Mouse (Mus musculus) limb, embryonic 15.5 days (tissue): ENCODE data around the gene Ugt1a8. TPM values are rescaled to one million over a fixed set of nuclear protein-coding genes. Genes with fewer than 3 reads are reported as not detected.

Source experiments
- ATAC-seq: fragments of 200-750 bp; cut with Nextera tagmentation; 2 replicates; pipeline ENCODE4 v1.8.0; 2017; ENCODE audit warnings: low read depth, moderate TSS enrichment; ENCODE audit not compliant: insufficient number of reproducible peaks, low FRiP score, low TSS enrichment
- H3K27ac ChIP-seq: fragments of 300-500 bp; sonication (generic); 2 replicates; pipeline ENCODE4 v1.5.1; 2015; ENCODE audit warnings: moderate library complexity, mild to moderate bottlenecking, inconsistent platforms
- H3K27me3 ChIP-seq: fragments of 300-500 bp; sonication (generic); 2 replicates; pipeline ENCODE4 v1.6.1; 2015; ENCODE audit warnings: inconsistent platforms
- H3K36me3 ChIP-seq: fragments of 300-500 bp; sonication (generic); 2 replicates; pipeline ENCODE4 v1.6.1; 2015; ENCODE audit warnings: inconsistent platforms
- H3K4me1 ChIP-seq: fragments of 300-500 bp; sonication (generic); 2 replicates; pipeline ENCODE4 v1.6.1; 2015; ENCODE audit warnings: inconsistent platforms
- H3K4me2 ChIP-seq: fragments of 300-500 bp; sonication (generic); 2 replicates; pipeline ENCODE4 v1.6.1; 2015; ENCODE audit warnings: mild to moderate bottlenecking, inconsistent platforms
- H3K4me3 ChIP-seq: fragments of 300-500 bp; sonication (generic); 2 replicates; pipeline ENCODE4 v1.5.1; 2015; ENCODE audit warnings: mild to moderate bottlenecking, inconsistent platforms
- H3K9ac ChIP-seq: fragments of 300-500 bp; sonication (generic); 2 replicates; pipeline ENCODE4 v1.6.1; 2015; ENCODE audit warnings: inconsistent platforms
- H3K9me3 ChIP-seq: fragments of 300-500 bp; sonication (generic); 2 replicates; pipeline ENCODE4 v1.6.1; 2016; ENCODE audit warnings: inconsistent platforms
- WGBS: fragments of 180-500 bp; shearing (Covaris S2); methylation state at CpG from one replicate; pipeline ENCODE4 v1.1.7; 2015; 5-methylcytosine and 5-hydroxymethylcytosine counted together
- polyA plus RNA-seq: library from polyadenylated mRNA; unstranded; fragments of >200 nt; fragmentation: Nextera tagmentation; extraction: Ambion mirVana; gene quantifications from 2 replicates; pipeline ENCODE4 v1.2.1, GENCODE M21; 2015

Ugt1a8 gene
- polyA plus RNA-seq, 1 experiment from 2014 or later: not detected

GRCm38 (mm10) chr1:88226670-88227379, 139.2 kb downstream of the Ugt1a8 start, which contains the start of gene Mroh2a:
Gene Mroh2a, plus strand, starts transcription at chr1:88226986.
- Histone ChIP-seq H3K9me3 (peaks cover 54% of the 10 kb centered on the region), H3K4me2 (no peak within 1 kb of the TSS), H3K4me1 (no peaks in the 10 kb centered on the region), H3K4me3 (no peak within 1 kb of the TSS), H3K27me3 (no peaks in the 10 kb centered on the region), H3K27ac (no peak within 1 kb of the TSS), H3K36me3 (no peaks in the 10 kb centered on the region), H3K9ac (no peak within 1 kb of the TSS)
- no peak for ATAC-seq
- 52% methylated on average over 5 of the region's 5 CpGs for WGBS

- H3K4me1 ChIP-seq: no peaks in the 10 kb centered on the region
- 58% methylated on average over 2 of the region's 2 CpGs for WGBS
- ATAC-seq: no peak
- no peaks in the 10 kb centered on the region for H3K36me3 ChIP-seq
- H3K9me3 ChIP-seq: peaks cover 59% of the 10 kb centered on the region
- no peak overlapping the region for H3K9ac ChIP-seq
- no peak overlapping the region for H3K4me2 ChIP-seq
- H3K4me3 ChIP-seq: no peak overlapping the region
- no peak overlapping the region for H3K27ac ChIP-seq
- no peaks in the 10 kb centered on the region for H3K27me3 ChIP-seq
Measured at GRCm38 (mm10) chr1:88227482-88227881, 139.9 kb downstream of the Ugt1a8 start.

GRCm38 (mm10) chr1:88228121-88228520, 140.5 kb downstream of the Ugt1a8 start:
- H3K4me1 ChIP-seq: no peaks in the 10 kb centered on the region
- no peak overlapping the region for H3K27ac ChIP-seq
- ATAC-seq: no peak
- no peak overlapping the region for H3K4me2 ChIP-seq
- peaks cover 63% of the 10 kb centered on the region for H3K9me3 ChIP-seq
- H3K9ac ChIP-seq: no peak overlapping the region
- no peak overlapping the region for H3K4me3 ChIP-seq
- 72% methylated on average over 7 of the region's 7 CpGs for WGBS
- H3K27me3 ChIP-seq: no peaks in the 10 kb centered on the region
- no peaks in the 10 kb centered on the region for H3K36me3 ChIP-seq

DNA sequence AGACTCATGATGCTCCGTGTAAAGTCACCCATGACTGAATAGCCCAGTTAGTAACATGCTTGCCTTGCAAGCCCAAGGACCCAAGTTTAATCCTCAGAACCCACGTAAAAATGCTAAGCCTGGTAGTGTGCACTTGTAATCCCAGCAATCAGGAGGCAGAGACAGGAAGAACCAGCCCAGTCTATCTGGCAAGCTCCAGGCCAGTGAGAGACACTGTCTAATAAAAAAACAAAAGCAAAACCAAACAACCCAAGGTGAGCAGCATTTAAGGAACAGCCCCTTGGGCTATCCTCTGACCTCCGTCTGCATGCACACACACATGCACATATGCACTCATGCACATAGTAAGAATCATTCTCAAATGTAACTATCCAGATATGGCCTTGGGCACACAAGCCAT, 142.0 kb downstream of the Ugt1a8 start:
- Histone ChIP-seq H3K9me3 (peaks cover 72% of the 10 kb centered on the region), H3K36me3 (no peaks in the 10 kb centered on the region), H3K9ac (no peak overlapping the region), H3K4me2 (no peak overlapping the region), H3K4me3 (no peak overlapping the region), H3K27me3 (no peaks in the 10 kb centered on the region), H3K27ac (no peak overlapping the region), H3K4me1 (no peaks in the 10 kb centered on the region)
- no peak for ATAC-seq
- 75% methylated on average over 3 of the region's 3 CpGs for WGBS

- 86% methylated on average over 5 of the region's 5 CpGs for WGBS
- no peak overlapping the region for H3K4me2 ChIP-seq
- no peak overlapping the region for H3K9ac ChIP-seq
- peaks cover 76% of the 10 kb centered on the region for H3K9me3 ChIP-seq
- H3K4me3 ChIP-seq: no peak overlapping the region
- no peak for ATAC-seq
- no peaks in the 10 kb centered on the region for H3K4me1 ChIP-seq
- H3K36me3 ChIP-seq: no peaks in the 10 kb centered on the region
- no peak overlapping the region for H3K27ac ChIP-seq
- no peaks in the 10 kb centered on the region for H3K27me3 ChIP-seq
Measured at GRCm38 (mm10) chr1:88229986-88230385, 142.4 kb downstream of the Ugt1a8 start.

GRCm38 (mm10) chr1:88230421-88230820, 142.8 kb downstream of the Ugt1a8 start:
- no peak for ATAC-seq
- H3K36me3 ChIP-seq: no peaks in the 10 kb centered on the region
- no peaks in the 10 kb centered on the region for H3K4me1 ChIP-seq
- WGBS: 69% methylated on average over 7 of the region's 7 CpGs
- no peaks in the 10 kb centered on the region for H3K27me3 ChIP-seq
- no peak overlapping the region for H3K4me3 ChIP-seq
- no peak overlapping the region for H3K4me2 ChIP-seq
- H3K27ac ChIP-seq: no peak overlapping the region
- peaks cover 79% of the 10 kb centered on the region for H3K9me3 ChIP-seq
- no peak overlapping the region for H3K9ac ChIP-seq

- Histone ChIP-seq H3K9ac (no peak overlapping the region), H3K36me3 (no peaks in the 10 kb centered on the region), H3K4me1 (no peaks in the 10 kb centered on the region), H3K27ac (no peak overlapping the region), H3K4me3 (no peak overlapping the region), H3K4me2 (no peak overlapping the region), H3K9me3 (peaks cover 79% of the 10 kb centered on the region), H3K27me3 (no peaks in the 10 kb centered on the region)
- WGBS: 74% methylated on average over 6 of the region's 6 CpGs
- ATAC-seq: no peak
Measured at GRCm38 (mm10) chr1:88230981-88231802, 143.6 kb downstream of the Ugt1a8 start.

- no peak for ATAC-seq
- no peak overlapping the region for H3K27ac ChIP-seq
- H3K9me3 ChIP-seq: peaks cover 72% of the 10 kb centered on the region
- no peaks in the 10 kb centered on the region for H3K4me1 ChIP-seq
- H3K4me3 ChIP-seq: no peak overlapping the region
- H3K4me2 ChIP-seq: no peak overlapping the region
- 68% methylated on average over 7 of the region's 7 CpGs for WGBS
- no peaks in the 10 kb centered on the region for H3K27me3 ChIP-seq
- H3K9ac ChIP-seq: no peak overlapping the region
- no peaks in the 10 kb centered on the region for H3K36me3 ChIP-seq
Measured at GRCm38 (mm10) chr1:88231803-88232499, 144.3 kb downstream of the Ugt1a8 start.

DNA sequence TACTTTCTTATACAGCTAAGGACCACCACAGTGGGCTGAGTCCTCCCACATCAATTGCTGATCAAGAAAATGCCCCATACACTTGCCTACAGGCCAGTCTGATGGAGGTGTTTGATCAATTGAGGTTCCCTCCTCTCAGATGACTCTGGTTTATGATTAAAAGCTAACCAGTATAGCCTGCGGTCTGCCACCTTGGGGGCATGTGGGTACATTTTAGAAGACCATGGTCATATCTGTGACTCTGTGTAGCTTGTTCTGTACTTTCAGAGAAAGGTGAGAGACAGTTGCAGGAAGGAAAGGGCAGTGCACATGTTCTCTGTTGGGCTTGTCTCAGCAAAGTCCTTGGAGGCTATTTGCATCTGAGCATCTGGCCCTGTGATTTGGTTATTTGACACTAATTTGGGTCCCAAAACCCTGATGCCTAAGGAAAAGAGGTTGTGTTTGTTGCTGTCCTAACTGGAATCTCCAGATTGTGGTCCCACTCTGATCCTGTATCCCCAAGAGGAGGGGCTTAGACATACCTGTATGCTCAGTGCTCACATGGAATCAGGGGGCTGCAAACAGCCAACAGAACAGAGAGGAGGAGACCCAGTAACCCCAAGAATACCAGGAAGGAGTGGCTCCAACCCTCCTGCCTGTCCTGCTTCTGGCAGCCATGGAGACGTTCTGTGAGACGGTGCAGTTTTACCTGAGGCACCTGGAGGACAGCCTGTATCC, 145.2 kb downstream of the Ugt1a8 start:
- WGBS: 53% methylated on average over 3 of the region's 3 CpGs
- Histone ChIP-seq H3K4me2 (no peak overlapping the region), H3K27me3 (no peaks in the 10 kb centered on the region), H3K9ac (no peak overlapping the region), H3K4me1 (no peaks in the 10 kb centered on the region), H3K9me3 (peaks cover 64% of the 10 kb centered on the region), H3K4me3 (no peak overlapping the region), H3K36me3 (no peaks in the 10 kb centered on the region), H3K27ac (no peak overlapping the region)
- ATAC-seq: no peak

DNA sequence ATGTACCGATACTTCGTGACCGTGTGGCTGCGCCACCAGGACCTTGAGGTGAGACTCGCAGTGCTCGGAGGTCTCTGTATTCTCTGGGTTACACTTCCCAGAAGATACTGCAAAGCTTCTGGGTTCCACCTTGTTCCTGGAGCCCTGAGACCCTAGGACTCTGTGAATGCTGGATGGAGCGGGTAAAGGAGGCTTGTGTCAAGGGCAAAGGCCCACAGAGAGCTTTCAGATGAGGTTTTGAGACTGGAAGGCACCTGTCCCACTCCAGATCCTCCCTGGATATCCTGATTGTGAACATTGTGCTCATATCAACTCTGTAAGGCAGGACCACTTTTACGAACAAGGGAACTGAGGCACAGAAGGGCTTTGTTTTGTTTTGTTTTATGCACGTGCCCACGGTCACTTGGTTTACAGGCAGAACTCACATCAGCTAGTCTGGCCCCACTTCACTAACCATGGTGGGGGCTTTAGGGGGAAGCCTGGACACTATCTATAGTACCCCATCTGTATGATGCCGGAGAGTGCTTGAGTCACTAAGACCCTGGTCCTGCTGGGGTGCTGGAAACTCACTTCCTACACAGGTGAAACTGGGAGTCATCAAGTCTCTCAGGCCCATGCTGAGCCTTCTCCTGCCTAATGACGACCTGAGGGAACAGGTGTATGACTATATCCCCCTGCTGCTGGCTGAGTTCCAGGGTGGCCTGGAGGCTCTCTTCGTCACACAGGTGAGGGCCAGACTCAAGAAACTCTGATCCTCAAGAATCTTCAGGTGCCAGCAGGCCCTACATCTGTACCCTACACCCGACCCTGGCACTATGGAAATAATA, 146.0 kb downstream of the Ugt1a8 start:
- Histone ChIP-seq H3K27me3 (no peaks in the 10 kb centered on the region), H3K9ac (no peak overlapping the region), H3K27ac (no peak overlapping the region), H3K4me1 (no peaks in the 10 kb centered on the region), H3K9me3 (peaks cover 64% of the 10 kb centered on the region), H3K4me3 (no peak overlapping the region), H3K4me2 (no peak overlapping the region), H3K36me3 (no peaks in the 10 kb centered on the region)
- WGBS: 66% methylated on average over 14 of the region's 14 CpGs
- ATAC-seq: no peak

DNA sequence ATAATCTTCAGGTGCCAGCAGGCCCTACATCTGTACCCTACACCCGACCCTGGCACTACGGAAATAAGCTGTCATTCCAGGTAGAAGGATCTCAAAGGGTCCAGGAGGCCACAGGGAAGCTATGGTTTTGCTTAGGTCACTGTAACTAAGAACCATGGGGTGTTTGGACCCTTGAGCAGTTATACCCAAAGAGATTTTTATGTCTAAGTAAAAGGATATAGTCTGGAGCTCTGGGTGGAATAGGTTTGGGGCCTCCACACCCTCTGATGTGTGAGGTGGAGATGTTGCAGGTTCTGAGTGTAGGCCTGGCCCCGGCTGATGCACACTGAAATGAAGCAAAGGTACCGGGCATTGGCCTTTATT, 146.6 kb downstream of the Ugt1a8 start:
- 61% methylated on average over 4 of the region's 4 CpGs for whole genome bisulfite sequencing
- Histone ChIP-seq H3K9me3 (peaks cover 64% of the 10 kb centered on the region), H3K4me2 (no peak overlapping the region), H3K4me1 (no peaks in the 10 kb centered on the region), H3K9ac (no peak overlapping the region), H3K27me3 (no peaks in the 10 kb centered on the region), H3K27ac (no peak overlapping the region), H3K4me3 (no peak overlapping the region), H3K36me3 (no peaks in the 10 kb centered on the region)
- ATAC-seq: no peak
